ENCODE assay signal across 8 mouse cellular contexts in genomic region chr12:111504904-111505303, GRCm38 (mm10). TPM values are rescaled to one million over a fixed set of nuclear protein-coding genes. Genes with fewer than 3 reads are reported as not detected.
DNase-seq lines count a peak whose midpoint lies in the region; ATAC-seq and TF ChIP-seq lines count a peak whose summit lies in the region.

No protein-coding gene starts in this region.

- peak overlapping the region; percentile 26 for H3K9ac ChIP-seq in forebrain, postnatal 0 days
- H3K9ac ChIP-seq in lung, embryonic 14.5 days: no peak overlapping the region

- peaks cover 62% of the 10 kb centered on the region for H3K27me3 ChIP-seq in G1E (ENCODE audit: insufficient read depth, low read length)
- no peaks in the 10 kb centered on the region for H3K27me3 ChIP-seq in forebrain, postnatal 0 days (ENCODE audit: insufficient read depth, low read length)
- H3K27me3 ChIP-seq in lung, embryonic 14.5 days (ENCODE audit: insufficient read depth, low read length): no peaks in the 10 kb centered on the region

- no peak for TF ChIP-seq POLR2A in olfactory bulb, adult 2 months (IDR thresholded peaks at IDR 0.05; ENCODE audit: insufficient read depth, low read depth, low read length)

- peaks cover 17% of the 10 kb centered on the region for H3K4me1 ChIP-seq in G1E (ENCODE audit: insufficient read depth, low read depth, low read length)
- H3K4me1 ChIP-seq in forebrain, postnatal 0 days (ENCODE audit: insufficient read depth): no peaks in the 10 kb centered on the region
- no peaks in the 10 kb centered on the region for H3K4me1 ChIP-seq in lung, embryonic 14.5 days (ENCODE audit: insufficient read depth)
- 0 out of 2 replicates have a peak, but pooled peaks cover 10% of the 10 kb centered on the region for H3K4me1 ChIP-seq in olfactory bulb, adult 2 months (ENCODE audit: control insufficient read depth, insufficient read depth, low read length)

- no peak overlapping the region for H3K4me3 ChIP-seq in G1E (ENCODE audit: low read depth, low read length)
- peak overlapping the region; percentile 32 for H3K4me3 ChIP-seq in forebrain, postnatal 0 days (ENCODE audit: low read depth, low read length)
- H3K4me3 ChIP-seq in lung, embryonic 14.5 days (ENCODE audit: low read depth, low read length): peak overlapping the region; percentile 1; the same call in 1 of the 2 replicates
- H3K4me3 ChIP-seq in olfactory bulb, adult 2 months (ENCODE audit: insufficient read depth, low read depth, low read length): peak overlapping the region; percentile 50

- peak overlapping the region; percentile 41; the same call in 1 of the 2 replicates for H3K27ac ChIP-seq in forebrain, postnatal 0 days (ENCODE audit: low read depth, low read length)
- H3K27ac ChIP-seq in lung, embryonic 14.5 days (ENCODE audit: low read depth): no peak overlapping the region
- H3K27ac ChIP-seq in olfactory bulb, adult 2 months (ENCODE audit: insufficient read depth, low read depth, low read length): no peak overlapping the region

- no peaks in the 10 kb centered on the region for H3K9me3 ChIP-seq in G1E (replicated peaks)
- H3K9me3 ChIP-seq in forebrain, postnatal 0 days (ENCODE audit: low read length): no peaks in the 10 kb centered on the region
- H3K9me3 ChIP-seq in lung, embryonic 14.5 days (ENCODE audit: low read depth, low read length): no peaks in the 10 kb centered on the region

- 2% methylated on average over 12 of the region's 12 CpGs for WGBS in forebrain, postnatal 0 days
- under 1% methylated on average over 12 of the region's 12 CpGs for WGBS in lung, embryonic 14.5 days
- WGBS in olfactory bulb, adult 2 months: under 1% methylated on average over 12 of the region's 12 CpGs

- no peaks in the 10 kb centered on the region for H3K36me3 ChIP-seq in G1E (replicated peaks)
- no peaks in the 10 kb centered on the region for H3K36me3 ChIP-seq in forebrain, postnatal 0 days (ENCODE audit: insufficient read depth)
- H3K36me3 ChIP-seq in lung, embryonic 14.5 days (ENCODE audit: insufficient read depth): no peaks in the 10 kb centered on the region

- peak; percentile 92 for TF ChIP-seq CTCF in G1E (IDR thresholded peaks at IDR 0.05; ENCODE audit: low read depth, low read length)
- peak; percentile 97 for TF ChIP-seq CTCF in forebrain, postnatal 0 days (IDR thresholded peaks at IDR 0.05; ENCODE audit: low read depth)
- peak; percentile 98 for TF ChIP-seq CTCF in lung, embryonic 14.5 days (IDR thresholded peaks at IDR 0.05; ENCODE audit: low read depth)
- TF ChIP-seq CTCF in olfactory bulb, adult 2 months (IDR thresholded peaks at IDR 0.05; ENCODE audit: insufficient read depth, low read depth, low read length): peak; percentile 78

- H3K4me2 ChIP-seq in forebrain, postnatal 0 days (ENCODE audit: low read depth): peak overlapping the region; percentile 43
- H3K4me2 ChIP-seq in lung, embryonic 14.5 days: peak overlapping the region; percentile 48

- ATAC-seq in G1E (ENCODE audit: extremely low read depth, insufficient number of reproducible peaks, low FRiP score, poor library complexity, severe bottlenecking): peak; percentile 70; the same call in 1 of the 2 replicates
- peak; percentile 88 for ATAC-seq in forebrain, postnatal 0 days
- peak; percentile 85 for ATAC-seq in lung, embryonic 14.5 days (ENCODE audit: insufficient read depth)

- peak; percentile 72 for DNase-seq in G1E (ENCODE audit: low spot score)
- DNase-seq in cerebellum, adult 18-20 months: peak; percentile 90 to 96
- peak; percentile 95 for DNase-seq in forebrain, postnatal 0 days
- DNase-seq in heart, postnatal 4 days: peak; percentile 97
- DNase-seq in layer of hippocampus, adult 8-10 months (ENCODE audit: low spot score in 2 of 2): peak; percentile 91 to 97
- peak; percentile 97 for DNase-seq in lung, embryonic 14.5 days
- peak; percentile 37 to 44 for DNase-seq in thymus, adult 18-20 months

RNA-seq across cellular contexts. Expression of gene Gm266, which starts 19.3 kb away (rescaled TPM):
- total RNA-seq in G1E (2014; fragmentation: Nextera tagmentation) (not detected in 2 replicates), G1E (2017) (0.11 TPM in 1 of 2 replicates, not detected in the other)
- polyA plus RNA-seq in G1E (2012): not detected in 2 replicates
- 5.1 and 5.4 TPM in 2 replicates for total RNA-seq in forebrain, postnatal 0 days (2014; rRNA removed)
- polyA plus RNA-seq in forebrain, postnatal 0 days (2015; fragmentation: Nextera tagmentation; extraction: Ambion mirVana): 3.7 and 5.2 TPM in 2 replicates
- 1 to 10 TPM in 1 of 2 experiments, under 1 TPM in 1; 0.88 to 1.6 TPM for total RNA-seq in heart, postnatal 4 days (2021)
- 1 to 10 TPM; 3.6 to 6.6 (median 4.6) TPM for total RNA-seq in layer of hippocampus, adult 8-10 months (2022)
- polyA plus RNA-seq in lung, embryonic 14.5 days (2014; fragmentation: Nextera tagmentation; extraction: Ambion mirVana): 8.1 and 10.8 TPM in 2 replicates
- polyA plus RNA-seq in olfactory bulb, adult 2 months (2012; ENCODE audit: insufficient read depth, insufficient read length, low replicate concordance, missing spikeins): not detected in 2 replicates

RNA-seq across cellular contexts. Expression of gene Eif5, which starts 32.9 kb away (rescaled TPM):
- total RNA-seq in G1E (2014; fragmentation: Nextera tagmentation) (512 and 637 TPM in 2 replicates), G1E (2017) (260 and 285 TPM in 2 replicates)
- polyA plus RNA-seq in G1E (2012): 107 and 121 TPM in 2 replicates
- 273 and 366 TPM in 2 replicates for total RNA-seq in forebrain, postnatal 0 days (2014; rRNA removed)
- 580 and 648 TPM in 2 replicates for polyA plus RNA-seq in forebrain, postnatal 0 days (2015; fragmentation: Nextera tagmentation; extraction: Ambion mirVana)
- total RNA-seq in heart, postnatal 4 days (2021): 100 to 1,000 TPM; 240 to 258 TPM
- 100 to 1,000 TPM; 235 to 288 (median 259) TPM for total RNA-seq in layer of hippocampus, adult 8-10 months (2022)
- 479 and 486 TPM in 2 replicates for polyA plus RNA-seq in lung, embryonic 14.5 days (2014; fragmentation: Nextera tagmentation; extraction: Ambion mirVana)
- polyA plus RNA-seq in olfactory bulb, adult 2 months (2012; ENCODE audit: insufficient read depth, insufficient read length, low replicate concordance, missing spikeins): 214 TPM in 1 of 2 replicates, not detected in the other

Comparison
In these comparisons a context has a peak if more than half of its experiments do, and no peak if none do; other contexts are left out.
1. DNase-seq: peak in every context shown above with its lines; median percentile 97 in heart, postnatal 4 days; 97 in lung, embryonic 14.5 days; 95 in forebrain, postnatal 0 days; 94 in layer of hippocampus, adult 8-10 months; 93 in cerebellum, adult 18-20 months; 72 in G1E; 40 in thymus, adult 18-20 months.